Mouse (Mus musculus): ENCODE results near the gene Schip1. TPM values are rescaled to one million over a fixed set of nuclear protein-coding genes. Genes with fewer than 3 reads are reported as not detected.

Gene Schip1
- total RNA-seq, 2 experiments from 2014 or later, result 200 to 207 TPM

- no peak for DNase-seq (ENCODE audit: low spot score)
- intact Hi-C loops (cut with DNase I), result loop anchor here (5.0 to 10.0 kb wide), 3 partner anchors 35 to 337 kb away; no protein-coding TSS in a partner anchor
Observed at GRCm38 (mm10) chr3:68617708-68618107, 553.1 kb downstream of the Schip1 start.

DNA sequence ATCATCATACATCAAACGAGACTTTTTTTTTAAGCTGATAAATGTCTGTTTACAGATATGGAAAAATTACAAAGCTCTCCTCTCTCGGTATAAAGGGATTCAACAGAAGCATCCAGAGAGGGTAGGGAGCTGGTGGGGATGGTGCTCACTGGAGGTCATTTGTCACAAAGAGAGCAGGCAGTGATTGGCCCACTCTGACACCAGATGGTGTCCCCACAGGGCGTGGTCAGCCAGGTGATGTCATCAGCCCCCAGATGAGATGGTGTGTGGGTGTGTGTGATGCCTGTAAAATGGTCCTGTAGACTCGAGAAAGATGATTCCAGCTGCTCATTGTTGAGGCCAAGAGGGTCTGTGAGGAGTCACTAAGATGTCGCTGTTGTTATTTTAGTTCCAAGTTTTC is 554.5 kb downstream of the Schip1 start:
- DNase-seq (ENCODE audit: low spot score), result no peak
- intact Hi-C loops (cut with DNase I), result loop anchor here (5.0 to 10.0 kb wide), 3 partner anchors 37 to 336 kb away; no protein-coding TSS in a partner anchor

DNA sequence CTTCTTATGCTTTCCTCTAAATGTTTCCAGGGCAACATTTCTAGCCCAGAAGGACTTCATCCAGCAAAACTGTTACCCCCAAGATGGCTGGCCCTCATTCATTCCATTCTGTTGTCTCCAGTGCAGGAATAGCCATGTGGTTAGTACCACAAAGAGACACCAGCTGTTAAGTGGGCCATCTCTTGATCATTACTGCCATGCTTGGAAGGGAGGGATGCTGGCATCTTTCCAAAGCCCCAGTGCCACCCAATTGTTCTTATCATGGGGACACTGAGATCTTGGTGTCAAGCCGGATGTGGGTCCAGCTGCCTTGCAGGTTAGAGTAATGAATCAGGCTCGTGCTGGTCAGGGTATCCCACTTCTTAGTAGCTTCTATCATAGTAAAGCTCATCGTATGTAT is 557.4 kb downstream of the Schip1 start:
- intact Hi-C loops (cut with DNase I), result no loop called here
- DNase-seq (ENCODE audit: low spot score), result no peak

DNA sequence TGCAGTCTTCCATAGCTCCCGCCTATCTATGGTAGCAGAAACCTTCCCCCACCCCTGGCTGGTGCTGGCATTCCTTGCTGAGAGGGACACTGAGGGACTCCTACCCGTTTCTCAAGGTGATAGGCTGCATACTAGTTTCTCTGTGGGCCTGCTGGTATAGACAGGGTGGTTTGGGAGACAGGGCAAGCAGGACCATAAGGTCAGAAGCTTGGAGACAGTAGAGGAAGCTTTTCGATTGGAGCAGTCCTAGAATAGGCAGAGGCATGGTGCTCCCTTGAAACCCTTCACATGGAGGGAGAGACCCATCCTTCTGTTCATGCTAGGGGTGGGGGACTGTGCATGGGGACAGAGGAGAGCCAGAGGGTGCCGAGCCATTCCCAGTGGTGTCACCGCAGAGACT is 558.4 kb downstream of the Schip1 start:
- no peak for DNase-seq (ENCODE audit: low spot score)
- intact Hi-C loops (cut with DNase I), result no loop called here

DNA sequence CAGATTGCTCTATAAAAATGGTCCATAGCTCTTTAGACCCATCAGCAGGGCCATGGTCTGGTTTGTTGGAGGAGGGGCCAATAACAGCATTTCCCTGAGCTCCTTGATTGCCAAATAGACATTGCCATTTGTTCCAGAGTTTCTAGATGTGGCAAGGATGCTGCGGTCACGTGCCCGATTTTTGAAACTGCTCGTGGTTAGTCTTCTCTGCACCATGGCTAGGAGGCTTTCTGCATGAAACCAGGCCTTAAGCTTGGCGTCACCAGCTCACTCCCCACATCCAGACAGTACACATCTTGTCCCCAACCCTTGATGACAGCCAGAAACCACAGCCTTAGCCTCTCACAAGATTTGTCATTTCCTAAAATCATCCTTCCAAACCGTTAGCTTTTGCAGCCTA is 559.9 kb downstream of the Schip1 start:
- DNase-seq (ENCODE audit: low spot score), result no peak
- intact Hi-C loops (cut with DNase I), result no loop called here

DNA sequence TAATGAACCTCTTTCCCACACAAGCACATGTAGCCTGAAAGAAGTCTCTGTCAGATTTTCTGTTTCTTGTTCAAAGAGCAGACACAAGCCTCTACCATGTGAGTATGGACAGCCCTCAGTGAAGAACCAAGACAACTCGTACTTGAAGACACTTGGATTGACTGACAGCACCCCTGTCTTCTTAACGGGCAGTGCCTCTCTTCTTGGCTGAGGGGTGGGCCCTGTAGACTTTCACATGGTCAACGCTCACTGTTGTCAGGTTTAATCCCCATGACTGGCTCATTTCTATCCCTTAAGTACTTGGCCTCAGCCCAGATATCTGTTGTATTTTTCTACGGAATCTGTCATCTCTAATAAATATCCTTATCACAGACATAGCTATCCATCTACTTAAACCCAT is 565.7 kb downstream of the Schip1 start:
- DNase-seq (ENCODE audit: low spot score), result no peak
- intact Hi-C loops (cut with DNase I), result no loop called here

- intact Hi-C loops (cut with DNase I), result no loop called here
- no peak for DNase-seq (ENCODE audit: low spot score)
Observed at GRCm38 (mm10) chr3:68630821-68631220, 566.2 kb downstream of the Schip1 start.

GRCm38 (mm10) chr3:68632714-68633113 is 568.1 kb downstream of the Schip1 start:
- intact Hi-C loops (cut with DNase I), result no loop called here
- no peak for DNase-seq (ENCODE audit: low spot score)

DNA sequence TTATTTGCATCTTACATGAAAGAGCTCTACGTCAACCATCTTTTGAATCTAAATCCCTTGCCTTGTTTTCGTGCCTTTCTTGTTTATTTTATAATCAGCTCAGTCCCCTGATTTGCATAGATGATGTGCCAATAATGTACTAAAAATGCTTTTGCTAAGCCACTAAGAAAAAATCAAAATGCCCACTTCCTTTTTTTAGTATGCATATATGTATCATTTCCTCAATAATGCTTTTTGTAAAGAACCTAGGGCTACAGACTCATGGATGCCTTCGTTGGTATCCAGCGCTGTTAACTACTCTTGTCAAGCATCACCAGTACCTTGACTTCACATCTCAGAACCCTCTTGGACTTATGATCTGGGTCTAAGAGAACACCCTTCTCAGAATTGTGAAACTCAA is 569.0 kb downstream of the Schip1 start:
- intact Hi-C loops (cut with DNase I), result no loop called here
- DNase-seq (ENCODE audit: low spot score), result no peak

DNA sequence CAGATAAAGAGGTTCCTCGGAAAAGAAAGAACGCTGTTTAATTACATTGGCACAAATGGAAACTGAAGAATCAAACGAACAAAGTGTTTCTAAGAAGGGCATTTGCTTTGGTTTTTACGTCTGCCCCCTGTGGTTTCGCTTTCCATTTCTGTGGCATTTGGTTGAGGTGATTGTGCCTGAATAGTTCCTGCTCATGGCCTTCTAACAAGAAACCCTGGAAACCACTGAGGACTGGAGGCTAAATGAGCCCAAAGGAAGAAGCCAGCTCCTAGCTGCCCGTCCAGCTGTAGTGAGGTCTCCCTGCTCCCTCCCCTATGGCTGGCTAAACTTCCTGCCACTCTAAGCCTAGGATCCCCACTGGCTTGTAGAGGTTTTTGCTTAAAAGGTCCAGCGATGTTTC is 573.4 kb downstream of the Schip1 start:
- intact Hi-C loops (cut with DNase I), result no loop called here
- DNase-seq (ENCODE audit: low spot score), result no peak

DNA sequence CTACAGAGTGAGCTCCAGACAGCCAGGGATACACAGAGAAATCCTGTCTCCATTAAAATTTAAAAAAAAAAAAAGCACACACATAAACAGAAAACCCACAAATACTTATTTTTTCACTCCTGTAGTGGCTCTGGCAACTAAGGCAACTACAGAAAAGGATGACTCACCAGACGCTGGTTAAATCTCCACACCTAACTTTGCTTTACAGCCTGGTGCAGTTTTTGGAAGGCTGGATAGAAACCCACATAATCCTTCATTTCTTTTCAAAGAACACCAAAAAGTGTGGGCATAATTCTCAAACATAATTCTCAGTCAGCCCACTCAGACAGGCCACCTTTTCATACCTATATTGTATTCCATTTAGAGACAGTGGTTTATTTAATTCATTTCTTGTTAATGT is 574.1 kb downstream of the Schip1 start:
- no peak for DNase-seq (ENCODE audit: low spot score)
- intact Hi-C loops (cut with DNase I), result no loop called here

DNA sequence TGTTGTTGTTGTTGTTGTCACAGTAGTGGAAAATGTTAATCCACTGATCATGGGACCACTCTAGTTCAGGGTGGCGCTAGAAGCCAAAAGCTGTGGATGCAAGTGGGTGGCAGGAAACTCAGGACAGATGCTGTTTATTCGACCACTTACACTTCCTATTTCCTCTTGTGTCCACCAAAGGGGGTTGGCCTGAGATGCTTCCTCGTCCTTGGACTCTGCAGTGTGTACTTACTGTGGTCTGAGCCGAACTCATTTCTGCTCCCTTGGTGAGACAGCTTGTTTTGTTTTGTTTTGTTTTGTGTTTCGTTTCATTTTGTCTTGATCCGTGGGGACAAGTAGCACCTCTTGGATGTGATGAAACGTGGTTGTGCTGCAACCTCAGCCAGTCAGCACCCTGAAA is 578.3 kb downstream of the Schip1 start:
- intact Hi-C loops (cut with DNase I), result loop anchor here (10.0 kb wide), 1 partner anchor 52 kb away; the partner anchor contains the start of gene Il12a
- no peak for DNase-seq (ENCODE audit: low spot score)

- intact Hi-C loops (cut with DNase I), result loop anchor here (10.0 kb wide), 1 partner anchor 48 kb away; the partner anchor contains the start of gene Il12a
- no peak for DNase-seq (ENCODE audit: low spot score)
Observed at GRCm38 (mm10) chr3:68646387-68647130, 582.0 kb downstream of the Schip1 start.

- intact Hi-C loops (cut with DNase I), result loop anchor here (10.0 kb wide), 1 partner anchor 48 kb away; the partner anchor contains the start of gene Il12a
Observed at GRCm38 (mm10) chr3:68647282-68647681, 582.7 kb downstream of the Schip1 start.

DNA sequence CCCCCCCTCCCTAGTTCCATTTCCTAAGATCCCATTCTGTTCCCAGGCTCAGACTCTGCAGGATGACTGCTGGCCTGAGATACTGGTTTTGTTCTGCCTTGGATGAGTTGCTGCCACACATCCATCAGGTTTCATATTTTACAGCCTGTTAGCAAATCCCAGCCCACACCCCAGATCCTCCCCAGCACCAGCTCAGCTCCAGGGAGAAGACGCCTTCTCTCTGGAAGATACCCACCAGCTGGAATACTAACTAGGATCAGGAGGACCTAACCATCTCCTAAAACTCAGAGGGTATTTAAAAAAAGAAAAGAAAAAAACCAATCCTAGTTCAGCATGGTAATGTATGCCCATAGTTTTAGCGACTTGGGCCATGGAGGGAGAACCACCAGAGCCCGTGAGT is 585.6 kb downstream of the Schip1 start:
- no peak for DNase-seq (ENCODE audit: low spot score)
- intact Hi-C loops (cut with DNase I), result no loop called here

More at GRCm38 (mm10) chr3:68647282-68647681, 582.7 kb downstream of the Schip1 start:
- DNase-seq (ENCODE audit: low spot score), result no peak

DNA sequence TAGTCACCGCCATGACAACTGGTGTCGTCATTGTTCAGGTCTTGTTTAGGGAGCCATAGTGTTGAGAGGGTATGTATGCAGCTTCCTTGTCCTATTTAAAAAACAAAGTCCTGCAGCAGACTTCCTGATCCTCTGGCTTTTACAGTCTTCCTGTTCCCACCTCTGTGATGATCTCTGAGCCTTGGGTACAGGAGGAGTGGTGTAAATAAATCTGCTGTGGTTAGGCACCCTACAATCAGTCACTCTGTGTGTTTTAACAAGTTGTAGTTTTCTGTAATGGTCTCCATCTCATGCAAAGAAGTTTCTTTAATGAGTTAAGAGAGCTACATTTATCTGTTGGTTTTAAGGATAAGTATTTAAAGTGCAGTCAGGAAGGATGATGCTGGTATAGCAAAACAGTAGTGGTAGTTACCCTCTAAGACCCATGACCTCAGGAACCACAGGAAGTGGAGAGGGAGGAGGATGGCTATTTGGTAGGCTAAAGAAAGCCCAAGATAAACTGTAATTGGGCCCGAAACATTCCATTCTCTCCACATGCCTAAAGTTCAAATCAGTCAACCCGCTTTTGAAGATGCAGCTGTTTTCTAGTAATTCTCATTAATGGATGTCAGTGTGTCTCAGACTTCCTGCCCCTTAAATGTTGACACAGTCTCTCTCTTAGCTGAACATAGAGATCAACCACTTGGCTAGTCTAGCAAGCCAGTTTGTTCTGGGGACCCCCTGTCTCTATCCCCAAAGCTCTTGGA is 592.2 kb downstream of the Schip1 start:
- intact Hi-C loops (cut with DNase I), result no loop called here
- no peak for DNase-seq (ENCODE audit: low spot score)

- intact Hi-C loops (cut with DNase I), result no loop called here
- no peak for DNase-seq (ENCODE audit: low spot score)
Observed at GRCm38 (mm10) chr3:68657589-68658245, 593.1 kb downstream of the Schip1 start.

GRCm38 (mm10) chr3:68659996-68660395 is 595.4 kb downstream of the Schip1 start:
- intact Hi-C loops (cut with DNase I), result no loop called here
- no peak for DNase-seq (ENCODE audit: low spot score)

DNA sequence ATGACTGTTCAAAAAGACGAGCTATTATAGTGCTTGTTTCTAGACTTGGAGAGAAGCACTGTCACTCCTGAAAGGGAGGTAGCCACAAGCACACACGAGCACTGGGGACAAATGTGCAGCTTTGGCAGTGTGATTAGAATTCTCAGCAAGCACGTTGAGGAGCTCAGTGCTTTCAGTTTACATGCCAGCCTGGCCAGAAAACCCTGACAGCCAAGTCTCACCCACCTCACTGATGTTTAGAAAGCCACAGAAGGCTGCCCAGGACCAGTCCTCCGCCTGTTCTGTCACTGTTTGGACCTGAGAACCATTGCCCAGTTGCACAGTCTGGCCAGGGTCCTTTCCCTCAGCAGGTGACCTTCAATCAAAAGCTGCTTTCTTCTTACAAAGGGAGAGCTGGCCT is 595.9 kb downstream of the Schip1 start:
- intact Hi-C loops (cut with DNase I), result no loop called here
- DNase-seq (ENCODE audit: low spot score), result no peak

GRCm38 (mm10) chr3:68662386-68662785 is 597.8 kb downstream of the Schip1 start:
- intact Hi-C loops (cut with DNase I), result no loop called here
- DNase-seq (ENCODE audit: low spot score), result no peak

- intact Hi-C loops (cut with DNase I), result no loop called here
- DNase-seq (ENCODE audit: low spot score), result no peak
Observed at GRCm38 (mm10) chr3:68664337-68664736, 599.7 kb downstream of the Schip1 start.

All from heart, postnatal 25 days (tissue).